Mouse (Mus musculus): ENCODE measurements around the gene Golt1b. TPM values are rescaled to one million over a fixed set of nuclear protein-coding genes. Genes with fewer than 3 reads are reported as not detected.

Golt1b gene
- 50.9 and 54.7 TPM in 2 replicates for total RNA-seq (2012; rRNA removed)
- 10 to 100 TPM in 1 of 2 experiments, not detected in 1; 45.3 TPM for polyA plus RNA-seq (2012; ENCODE audit: insufficient read depth in 1 of 2, insufficient read length in 2 of 2, low read depth in 1 of 2, low replicate concordance in 2 of 2, missing spikeins in 1 of 2)

DNA sequence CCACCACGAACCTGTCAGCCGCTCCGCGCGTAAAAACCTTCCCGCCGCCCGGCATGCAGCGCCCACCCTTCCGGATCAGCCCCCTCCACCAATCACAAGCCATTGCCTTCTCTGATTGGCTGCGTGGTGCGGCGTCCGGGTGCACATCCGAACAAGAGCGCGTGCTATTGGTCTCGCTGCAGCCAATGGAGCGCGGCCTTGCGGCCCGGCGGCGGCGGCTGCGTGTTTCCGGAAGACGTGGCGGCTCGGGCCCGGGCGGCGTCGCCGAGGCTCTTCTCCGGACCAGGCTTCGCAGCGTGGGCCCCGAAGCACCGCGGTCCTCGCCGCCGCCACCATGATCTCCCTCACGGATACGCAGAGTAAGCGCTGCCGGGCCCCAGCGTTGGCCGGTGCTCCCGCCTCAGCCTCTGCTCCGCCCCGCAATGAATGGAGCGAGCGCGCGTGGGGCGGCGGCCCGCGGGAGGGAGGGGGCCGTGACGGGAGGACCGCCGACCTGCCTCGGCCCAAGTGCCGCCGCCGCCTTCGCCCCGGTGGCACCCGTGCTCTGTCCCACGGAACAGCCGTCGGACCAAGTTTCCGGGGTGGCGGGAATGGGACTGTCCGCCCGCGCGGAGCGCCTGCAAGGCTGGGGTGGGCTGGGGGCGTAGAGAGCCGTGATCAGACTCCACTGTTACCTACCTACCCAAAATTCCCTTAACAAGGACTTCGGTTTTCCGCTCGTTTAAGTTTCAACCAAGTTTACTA, at the start of gene Golt1b, which contains the start of gene Recql:
Gene Golt1b (plus strand): TSS at position 211 of the 744 bp plus-strand sequence.
Gene Recql (minus strand): TSS at position 77 of the 744 bp plus-strand sequence.
- peak; percentile 97 for DNase-seq (ENCODE audit: low read depth, low spot score)
- Histone ChIP-seq H3K4me1 (ENCODE audit: control insufficient read depth in 1 of 2, insufficient read depth in 2 of 2, low read length in 2 of 2) (peaks cover 12 to 27% of the 10 kb centered on the region in 2 experiments), H3K4me3 (ENCODE audit: control insufficient read depth in 1 of 2, insufficient read depth in 1 of 2, low read depth in 2 of 2, low read length in 2 of 2) (peak within 1 kb of the TSS; percentile 78 to 93), H3K79me2 (ENCODE audit: control insufficient read depth, insufficient read depth, low read length, poor library complexity) (peaks cover 61% of the 10 kb centered on the region), H3K9me3 (replicated peaks; ENCODE audit: insufficient read depth, low read length) (no peaks in the 10 kb centered on the region), H3K27ac (ENCODE audit: control insufficient read depth, low read depth, low read length) (peak within 1 kb of the TSS; percentile 96), H3K36me3 (ENCODE audit: control insufficient read depth in 1 of 2, insufficient read depth in 2 of 2, low read length in 2 of 2) (peaks cover 0 to 39% of the 10 kb centered on the region in 2 experiments; a peak in 2 of 4 replicates), H3K9ac (ENCODE audit: control insufficient read depth, low read depth, low read length, poor library complexity, severe bottlenecking) (peak within 1 kb of the TSS; percentile 92), H3K27me3 (ENCODE audit: control insufficient read depth in 1 of 2, insufficient read depth in 2 of 2, low read length in 2 of 2) (no peaks in the 10 kb centered on the region)
- TF ChIP-seq SMC3 (IDR thresholded peaks at IDR 0.05; ENCODE audit: low read depth, low read length) (no peak), MAZ (IDR thresholded peaks at IDR 0.05; ENCODE audit: low read depth, low read length) (peak; percentile 57; the same call in 1 of the 2 replicates), NELFE (IDR thresholded peaks at IDR 0.05; ENCODE audit: low read depth, low read length) (peak; percentile 80), ZNF384 (IDR thresholded peaks at IDR 0.05; ENCODE audit: low read depth, low read length) (no peak), ZMIZ1 (IDR thresholded peaks at IDR 0.05; ENCODE audit: low read depth, low read length) (peak; percentile 73; the same call in 1 of the 2 replicates), POLR2AphosphoS2 (IDR thresholded peaks at IDR 0.05; ENCODE audit: low read length) (peak; percentile 23; the same call in 1 of the 2 replicates), TAL1 (IDR thresholded peaks at IDR 0.05; ENCODE audit: low read length) (no peak), E2F4 (IDR thresholded peaks at IDR 0.05; ENCODE audit: borderline replicate concordance, low read depth, low read length) (peak; percentile 88; the same call in 1 of the 2 replicates), HCFC1 (IDR thresholded peaks at IDR 0.05; ENCODE audit: low read depth, low read length) (peak; percentile 88), MXI1 (IDR thresholded peaks at IDR 0.05; ENCODE audit: low read depth, low read length) (peak; percentile 76), SIN3A (IDR thresholded peaks at IDR 0.05; ENCODE audit: low read length) (peak; percentile 90), ELF1 (IDR thresholded peaks at IDR 0.05; ENCODE audit: low read depth, low read length) (peak; percentile 97), NRF1 (IDR thresholded peaks at IDR 0.05; ENCODE audit: insufficient read depth, low read depth, low read length, poor library complexity, severe bottlenecking) (peak; percentile 28; the same call in 1 of the 2 replicates), CHD1 (IDR thresholded peaks at IDR 0.05; ENCODE audit: low read depth, low read length) (0 out of 2 replicates have a peak, but pooled peaks have one; percentile 23), MAX (IDR thresholded peaks at IDR 0.05; ENCODE audit: low read length) (peak; percentile 88), CTCF (IDR thresholded peaks at IDR 0.05 in 2 of 3, conservative IDR thresholded peaks at IDR 0.05 in 1 of 3; ENCODE audit: control insufficient read depth in 1 of 3, insufficient read depth in 1 of 3, low read depth in 2 of 3, low read length in 3 of 3, poor library complexity in 1 of 3, severe bottlenecking in 1 of 3) (no peak), KAT2A (conservative IDR thresholded peaks at IDR 0.05; ENCODE audit: low read depth, low read length) (peak; percentile 83), EP300 (IDR thresholded peaks at IDR 0.05; ENCODE audit: low read depth in 1 of 2, low read length in 2 of 2) (no peak), TBP (IDR thresholded peaks at IDR 0.05; ENCODE audit: low read depth, low read length) (peak; percentile 62), POLR2A (IDR thresholded peaks at IDR 0.05; ENCODE audit: control insufficient read depth in 1 of 2, insufficient read depth in 1 of 2, low read depth in 1 of 2, low read length in 2 of 2, poor library complexity in 1 of 2) (peak; percentile 18 to 79; a peak in 3 of 4 replicates), MYB (IDR thresholded peaks at IDR 0.05; ENCODE audit: low read depth, low read length) (no peak), ETS1 (IDR thresholded peaks at IDR 0.05; ENCODE audit: low read depth, low read length) (no peak; the same call in 1 of the 2 replicates), RCOR1 (IDR thresholded peaks at IDR 0.05; ENCODE audit: low read depth, low read length) (no peak), CHD2 (IDR thresholded peaks at IDR 0.05; ENCODE audit: low read length) (peak; percentile 83), MAFK (IDR thresholded peaks at IDR 0.05; ENCODE audit: borderline replicate concordance, low read depth, low read length) (no peak)
